Mouse (Mus musculus) c-Kit-negative CD71-positive TER-119-positive erythroid progenitor cells, embryonic 14.5 days (primary cell): ENCODE data around the gene Lrrc47.

Source experiments
- DNase-seq: peaks from one replicate; pipeline ENCODE4 v3.0.0-alpha.2; 2013; ENCODE audit warnings: low read depth, low spot score

Lrrc47 gene

GRCm38 (mm10) chr4:154023754-154024601 lies 12.4 kb downstream of the Lrrc47 start:
- DNase-seq: peak; percentile 68

GRCm38 (mm10) chr4:154024729-154025521 lies 13.4 kb downstream of the Lrrc47 start:
- DNase-seq: peak; percentile 49

- DNase-seq: peak; percentile 68
Observed at GRCm38 (mm10) chr4:154025641-154026440, 14.3 kb downstream of the Lrrc47 start, which contains the start of gene Smim1. Gene Smim1, minus strand, starts transcription at chr4:154026230.

- no peak for DNase-seq
Observed at GRCm38 (mm10) chr4:154026441-154026761, 14.9 kb downstream of the Lrrc47 start.

DNA sequence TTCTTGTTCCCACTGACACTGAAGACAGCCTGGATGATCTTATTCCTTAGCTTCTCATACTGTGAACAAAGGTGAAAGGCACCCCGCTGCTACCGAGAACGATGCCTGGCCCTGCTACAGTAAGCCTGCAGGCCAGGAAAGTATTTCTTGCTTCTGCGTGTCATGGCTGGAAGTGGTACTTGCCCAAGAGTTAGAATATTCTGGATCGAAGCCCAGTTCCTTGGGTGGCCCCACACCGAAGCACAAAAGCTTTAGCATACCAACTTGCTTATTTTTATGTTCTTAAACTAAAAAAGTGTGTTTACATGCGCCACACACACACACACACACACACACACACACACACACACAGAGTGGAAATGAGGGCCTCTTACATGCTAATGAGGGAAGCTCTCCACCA lies 16.5 kb downstream of the Lrrc47 start:
- DNase-seq: no peak

DNA sequence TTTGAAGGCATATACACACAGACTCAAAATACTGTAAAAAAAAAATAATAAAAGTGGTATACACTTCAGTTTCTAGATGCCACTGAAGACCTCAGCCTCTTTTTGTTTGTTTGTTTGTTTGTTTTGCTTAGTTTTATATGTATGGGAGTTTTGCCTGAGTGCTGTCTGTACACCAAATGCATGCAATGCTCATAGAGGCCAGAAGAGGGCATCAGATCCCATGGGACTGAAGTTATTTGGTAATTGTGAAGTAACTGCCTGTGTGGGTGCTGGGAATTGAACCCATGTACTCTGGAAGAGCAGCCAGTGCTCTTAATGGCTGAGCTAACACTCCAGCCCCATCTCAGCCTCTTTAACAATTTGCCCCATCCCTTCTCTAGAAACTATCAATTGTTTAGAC lies 17.1 kb downstream of the Lrrc47 start:
- peak; percentile 56 for DNase-seq

- no peak for DNase-seq
Observed at GRCm38 (mm10) chr4:154037123-154037522, 25.6 kb downstream of the Lrrc47 start.

DNA sequence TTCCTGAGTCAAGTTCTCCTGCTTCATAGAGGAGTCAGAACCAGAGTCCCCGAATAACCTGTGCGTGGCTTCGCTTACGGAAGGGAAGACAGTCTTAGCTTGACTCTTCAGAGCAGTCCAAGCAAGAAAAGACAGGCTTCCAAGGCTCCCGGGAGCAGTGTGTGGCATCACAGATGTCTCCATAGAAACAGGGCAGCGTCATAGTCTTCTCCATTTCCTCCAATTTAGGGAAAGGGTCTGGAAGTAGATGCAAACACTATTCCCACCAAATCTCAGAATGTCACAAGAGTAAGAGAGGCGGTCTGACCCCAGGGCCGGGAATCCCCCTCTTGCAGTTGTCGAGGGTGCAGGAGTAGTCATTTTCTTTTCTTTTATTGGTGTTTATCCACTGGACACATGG lies 31.0 kb downstream of the Lrrc47 start, which contains the start of gene Ccdc27:
Gene Ccdc27 (minus strand): TSS at position 101 of the 400 bp plus-strand sequence.
- DNase-seq: no peak

GRCm38 (mm10) chr4:154045837-154046236 lies 34.3 kb downstream of the Lrrc47 start:
- no peak for DNase-seq

- DNase-seq: no peak
Observed at GRCm38 (mm10) chr4:154051401-154051800, 39.9 kb downstream of the Lrrc47 start.

DNA sequence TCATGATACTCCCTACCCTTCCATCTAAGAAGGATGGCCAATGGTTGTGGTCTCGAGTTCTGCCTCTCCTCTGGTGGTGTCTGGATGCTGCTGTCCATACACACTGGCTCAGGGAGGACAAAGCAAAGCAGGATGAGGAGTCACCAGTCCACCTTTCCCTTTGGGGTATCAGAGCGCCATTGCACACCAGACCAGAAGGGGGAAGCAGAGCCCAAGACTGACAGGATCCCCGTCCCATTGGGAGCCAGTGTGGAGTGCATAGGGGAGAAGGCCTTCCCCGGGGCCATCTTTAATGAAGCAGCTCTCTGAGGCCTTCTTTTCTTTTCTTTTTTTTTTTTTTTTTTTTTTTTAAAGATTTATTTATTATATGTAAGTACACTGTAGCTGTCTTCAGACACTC lies 41.5 kb downstream of the Lrrc47 start:
- no peak for DNase-seq

DNA sequence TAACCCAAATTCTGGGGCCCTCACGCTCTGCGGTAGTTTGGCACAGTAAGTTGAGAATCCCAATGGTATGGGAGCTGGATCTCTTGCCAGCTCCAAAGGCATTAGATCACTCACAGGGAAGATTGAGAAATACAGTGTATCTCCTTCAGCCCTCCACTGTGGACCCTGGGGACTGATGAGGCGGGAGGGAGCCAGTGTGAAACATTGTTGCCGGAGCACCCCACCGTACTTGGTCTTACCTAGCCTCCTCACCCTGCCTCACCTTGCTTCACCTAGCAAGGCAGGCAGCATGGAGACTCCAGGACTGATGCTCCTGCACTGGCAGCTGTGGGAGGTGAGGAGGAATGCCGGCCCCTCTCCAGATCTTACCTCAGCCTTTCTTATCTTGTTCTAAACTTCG lies 44.0 kb downstream of the Lrrc47 start:
- no peak for DNase-seq

GRCm38 (mm10) chr4:154056046-154056445 lies 44.5 kb downstream of the Lrrc47 start:
- DNase-seq: no peak

DNA sequence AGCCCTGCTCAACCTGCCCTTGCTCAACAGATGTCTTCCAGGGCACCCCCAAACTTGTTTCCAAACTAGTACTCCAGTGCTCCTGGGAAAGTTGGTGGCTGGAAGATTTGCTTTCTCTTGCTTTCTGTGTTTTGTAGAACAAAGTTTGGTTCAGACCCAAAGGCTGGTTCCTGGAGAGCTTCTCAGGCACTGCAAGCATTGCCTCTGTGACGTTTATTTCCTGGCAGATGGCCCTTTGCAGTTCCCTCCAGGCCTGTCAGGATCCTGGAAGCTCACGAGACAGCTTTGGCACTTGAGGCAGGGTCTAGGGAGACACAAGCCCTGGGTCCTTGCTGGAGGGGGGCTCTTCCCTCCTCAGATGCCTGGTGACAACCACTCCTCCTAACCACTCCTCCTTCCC lies 45.1 kb downstream of the Lrrc47 start:
- no peak for DNase-seq

DNA sequence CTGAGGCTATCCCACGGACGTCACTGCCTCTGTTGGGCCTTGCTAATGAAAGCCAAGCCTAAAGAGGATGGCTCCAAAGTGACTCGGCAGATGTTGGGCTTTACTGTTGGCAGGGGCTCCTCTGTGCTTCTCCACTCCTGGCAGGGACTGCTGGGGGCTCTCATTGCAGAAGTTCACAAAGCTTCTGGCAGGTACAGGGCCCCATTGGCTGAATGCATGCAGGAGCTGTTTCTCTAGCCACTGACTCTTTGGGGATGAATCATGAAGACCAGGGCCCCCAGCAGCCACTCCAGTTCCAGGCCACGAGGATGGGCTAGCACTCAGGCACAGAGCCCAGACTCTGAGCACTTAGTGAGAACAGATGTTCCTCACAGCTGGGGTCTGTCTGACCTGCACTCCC lies 46.2 kb downstream of the Lrrc47 start:
- no peak for DNase-seq

- peak; percentile 21 for DNase-seq
Observed at GRCm38 (mm10) chr4:154064827-154065773, 53.6 kb downstream of the Lrrc47 start.

DNA sequence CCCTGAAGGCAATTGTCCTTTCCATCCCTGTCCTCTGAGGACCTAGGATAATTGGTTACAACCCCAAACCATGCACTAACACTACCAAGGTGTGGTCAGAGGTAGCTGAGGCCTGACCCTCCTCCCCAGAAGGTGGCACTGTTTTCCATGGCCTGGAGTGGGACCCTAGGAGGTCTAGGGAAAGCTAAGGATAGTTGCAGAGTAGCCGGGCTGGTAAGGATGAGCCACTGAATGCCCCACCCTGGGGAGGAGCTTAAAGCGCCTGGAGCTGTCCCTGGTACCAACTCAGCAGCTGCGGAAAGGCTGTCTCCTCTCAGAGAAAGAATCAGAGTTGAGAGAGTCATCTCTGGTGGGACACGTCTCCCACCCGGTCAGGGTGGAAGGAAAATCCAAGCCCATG lies 59.4 kb downstream of the Lrrc47 start:
- no peak for DNase-seq
